Mouse (Mus musculus) embryonic facial prominence, embryonic 11.5 days (tissue): ENCODE measurements around the gene Mpp3. TPM values are rescaled to one million over a fixed set of nuclear protein-coding genes. Genes with fewer than 3 reads are reported as not detected.

ENCODE experiments used
- ATAC-seq: fragments of 200-750 bp; cut with Nextera tagmentation; replicated peaks from 2 replicates; pipeline ENCODE4 v1.8.0; 2017; ENCODE audit warnings: low read depth; ENCODE audit not compliant: insufficient number of reproducible peaks, low FRiP score, low TSS enrichment
- DNase-seq: peaks from one replicate; pipeline ENCODE4 v3.0.0-alpha.2; 2015; ENCODE audit warnings: low spot score
- H3K27ac ChIP-seq: fragments of 300-500 bp; sonication (generic); replicated peaks from 2 replicates; pipeline ENCODE4 v1.5.1; 2014; ENCODE audit warnings: mild to moderate bottlenecking, low read depth, low read length, control low read depth
- H3K27me3 ChIP-seq: fragments of 300-500 bp; sonication (generic); 2 replicates; pipeline ENCODE4 v1.6.1; 2014; ENCODE audit warnings: mild to moderate bottlenecking, low read length, moderate library complexity, mixed read lengths; ENCODE audit not compliant: control insufficient read depth, insufficient read depth
- H3K36me3 ChIP-seq: fragments of 300-500 bp; sonication (generic); replicated peaks from 2 replicates; pipeline ENCODE4 v1.6.1; 2014; ENCODE audit warnings: low read depth, mild to moderate bottlenecking, low read length, moderate library complexity, mixed read lengths; ENCODE audit not compliant: control insufficient read depth, insufficient read depth
- H3K4me1 ChIP-seq: fragments of 300-500 bp; sonication (generic); 2 replicates; pipeline ENCODE4 v1.6.1; 2014; ENCODE audit warnings: low read length, mixed read lengths; ENCODE audit not compliant: control insufficient read depth, insufficient read depth
- H3K4me2 ChIP-seq: fragments of 300-500 bp; sonication (generic); 2 replicates; pipeline ENCODE4 v1.6.1; 2014; ENCODE audit warnings: low read depth, mild to moderate bottlenecking, control low read depth, low read length, moderate library complexity
- H3K4me3 ChIP-seq: fragments of 300-500 bp; sonication (generic); 2 replicates; pipeline ENCODE4 v1.5.1; 2014; ENCODE audit warnings: low read depth, low read length, control low read depth
- H3K9ac ChIP-seq: fragments of 300-500 bp; sonication (generic); replicated peaks from 2 replicates; pipeline ENCODE4 v1.6.1; 2014; ENCODE audit warnings: mild to moderate bottlenecking, control low read depth, low read length
- H3K9me3 ChIP-seq: fragments of 300-500 bp; sonication (generic); replicated peaks from 2 replicates; pipeline ENCODE4 v1.6.1; 2016; ENCODE audit warnings: mild to moderate bottlenecking, low read length, inconsistent platforms, mixed read lengths; ENCODE audit not compliant: control insufficient read depth
- WGBS: fragments of 180-500 bp; shearing (Covaris S2); extraction: QIAGEN DNeasy Blood & Tissue Kit; methylation state at CpG from one replicate; pipeline ENCODE4 v1.1.7; 2014; 5-methylcytosine and 5-hydroxymethylcytosine counted together
- polyA plus RNA-seq: library from polyadenylated mRNA; unstranded; fragments of >200 nt; fragmentation: Nextera tagmentation; extraction: Ambion mirVana; gene quantifications from 2 replicates; pipeline ENCODE4 v1.2.1, GENCODE M21; 2014

Mpp3 gene
- polyA plus RNA-seq, 1 experiment from 2014 or later, result 6.3 TPM

DNA sequence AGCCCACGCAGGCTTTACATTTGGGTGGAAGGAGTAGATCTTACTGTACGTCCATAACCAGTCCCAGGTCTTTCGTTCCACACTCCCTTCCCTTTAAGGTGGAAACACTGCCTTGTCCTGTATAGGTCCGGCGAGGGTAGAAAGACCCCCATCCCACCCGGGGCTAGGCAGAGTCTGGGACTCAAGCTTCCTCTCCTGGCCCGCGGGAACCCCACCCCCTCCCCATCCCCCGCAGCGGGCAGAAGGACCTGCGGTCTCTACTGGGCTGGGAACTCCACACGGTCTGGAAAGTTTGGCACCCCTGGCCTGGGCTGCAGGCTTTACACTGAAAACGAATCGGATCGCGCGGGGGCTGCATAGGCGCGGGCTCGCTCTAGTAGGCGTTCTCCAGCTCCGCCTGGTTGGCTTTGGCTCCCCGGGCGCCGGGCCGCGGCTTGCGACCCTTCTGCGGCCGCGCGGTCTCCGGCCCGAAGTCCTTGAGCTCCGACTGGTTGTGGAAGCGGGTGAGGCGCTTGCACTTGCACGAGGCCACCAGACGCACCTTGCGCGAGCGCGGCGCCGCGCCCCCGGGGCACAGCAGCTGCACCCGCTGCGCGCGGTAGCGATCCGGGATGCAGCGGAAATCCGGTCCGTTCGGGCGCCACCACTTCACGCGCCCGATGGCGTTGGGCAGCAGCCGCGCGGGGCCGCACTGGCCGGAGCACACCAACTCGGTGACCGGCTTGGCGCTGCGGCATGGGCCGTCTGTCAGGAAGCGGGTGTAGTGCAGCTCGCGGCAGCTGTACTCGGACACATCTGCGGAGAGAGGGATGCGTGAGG is 64.6 kb downstream of the Mpp3 start:
- Histone ChIP-seq H3K9ac (peak overlapping the region; percentile 64), H3K27me3 (peaks cover 42% of the 10 kb centered on the region), H3K36me3 (no peaks in the 10 kb centered on the region), H3K4me3 (peak overlapping the region; percentile 43), H3K4me1 (peaks cover 8% of the 10 kb centered on the region; the same call in 1 of the 2 replicates), H3K27ac (no peak overlapping the region), H3K9me3 (no peaks in the 10 kb centered on the region), H3K4me2 (peak overlapping the region; percentile 95)
- WGBS, result under 1% methylated on average over 78 of the region's 78 CpGs
- DNase-seq (peak; percentile 57), ATAC-seq (peak; percentile 35; the same call in 1 of the 2 replicates)

DNA sequence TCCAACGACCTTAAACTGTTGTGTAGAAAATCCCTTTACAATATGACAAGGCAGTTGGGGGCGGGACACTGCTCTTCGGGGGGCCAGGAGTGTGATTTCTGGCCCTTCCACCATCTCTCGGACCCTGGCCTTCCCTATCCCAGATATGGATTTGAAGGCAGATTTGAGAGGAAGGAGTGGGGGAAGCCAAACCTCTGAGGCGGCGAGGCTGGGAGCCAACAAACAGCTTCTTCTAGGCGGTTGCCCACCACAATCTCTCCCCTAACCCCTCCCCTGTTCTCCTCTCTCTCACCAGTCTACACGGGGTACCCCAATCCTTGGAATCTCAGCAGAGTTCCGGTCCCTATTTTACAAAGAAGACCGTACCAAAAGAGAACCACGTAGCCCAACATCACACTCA is 65.2 kb downstream of the Mpp3 start:
- Histone ChIP-seq H3K27ac (no peak overlapping the region), H3K36me3 (no peaks in the 10 kb centered on the region), H3K4me2 (peak overlapping the region; percentile 95; the same call in 1 of the 2 replicates), H3K9ac (no peak overlapping the region), H3K9me3 (no peaks in the 10 kb centered on the region), H3K4me3 (peak overlapping the region; percentile 43), H3K27me3 (peaks cover 42% of the 10 kb centered on the region), H3K4me1 (peaks cover 8% of the 10 kb centered on the region; the same call in 1 of the 2 replicates)
- no peak for DNase-seq
- no peak for ATAC-seq
- WGBS, result 2% methylated on average over 11 of the region's 11 CpGs

GRCm38 (mm10) chr11:101957476-101957875 is 70.8 kb downstream of the Mpp3 start:
- H3K27ac ChIP-seq, result no peak overlapping the region
- peaks cover 13% of the 10 kb centered on the region for H3K27me3 ChIP-seq

GRCm38 (mm10) chr11:101953441-101953840 is 74.8 kb downstream of the Mpp3 start:
- DNase-seq (no peak), ATAC-seq (no peak)
- Histone ChIP-seq H3K36me3 (no peaks in the 10 kb centered on the region), H3K4me1 (peaks cover 4% of the 10 kb centered on the region; the same call in 1 of the 2 replicates), H3K27ac (no peak overlapping the region), H3K4me2 (no peak overlapping the region), H3K4me3 (no peak overlapping the region), H3K9me3 (no peaks in the 10 kb centered on the region), H3K9ac (no peak overlapping the region), H3K27me3 (no peaks in the 10 kb centered on the region; the same call in 1 of the 2 replicates)
- 67% methylated on average over 4 of the region's 4 CpGs for WGBS

More at GRCm38 (mm10) chr11:101957476-101957875, 70.8 kb downstream of the Mpp3 start:
- Histone ChIP-seq H3K4me3 (no peak overlapping the region), H3K9ac (no peak overlapping the region), H3K4me2 (no peak overlapping the region), H3K4me1 (peaks cover 4% of the 10 kb centered on the region; the same call in 1 of the 2 replicates), H3K36me3 (no peaks in the 10 kb centered on the region), H3K9me3 (no peaks in the 10 kb centered on the region)
- DNase-seq, result no peak
- 80% methylated on average over 5 of the region's 5 CpGs for WGBS
- ATAC-seq, result no peak

DNA sequence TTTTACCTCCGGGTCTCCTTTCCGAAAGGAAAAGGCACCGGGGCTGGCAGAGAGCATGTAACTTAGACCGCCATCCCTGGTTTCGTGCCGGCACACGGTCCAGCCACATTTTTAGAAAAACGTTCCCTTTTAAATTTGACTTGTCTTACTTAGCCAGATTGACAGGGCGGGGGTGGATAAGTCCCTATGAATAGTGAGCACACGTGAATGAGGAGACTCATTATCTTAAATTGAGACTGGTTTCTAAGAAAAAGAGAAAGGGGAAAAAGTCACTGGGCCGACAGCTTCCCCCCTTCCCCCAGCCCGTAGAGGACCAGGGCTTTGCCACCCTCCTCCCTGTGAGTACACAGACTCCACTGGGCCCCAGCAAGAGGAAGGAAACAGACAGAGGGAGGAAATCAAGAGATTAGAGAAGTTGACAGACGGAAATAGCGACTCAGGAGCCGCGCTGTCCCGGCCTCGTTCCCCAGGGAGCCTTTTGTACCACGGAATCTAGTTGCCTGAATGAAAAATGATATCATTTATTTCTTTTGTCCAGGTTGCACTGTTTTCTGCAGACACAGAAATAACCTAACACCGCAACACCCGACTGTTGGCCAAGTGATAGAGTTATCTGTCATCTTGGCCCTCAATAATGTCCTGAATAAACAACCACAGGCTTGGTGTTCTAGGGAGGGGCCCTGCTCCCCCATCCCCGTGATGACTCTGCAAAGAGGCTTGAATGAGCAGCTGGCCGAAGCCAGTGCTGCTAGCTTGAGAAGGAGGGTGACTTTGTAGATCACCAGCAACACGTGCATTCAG is 75.5 kb downstream of the Mpp3 start:
- Histone ChIP-seq H3K36me3 (no peaks in the 10 kb centered on the region), H3K27ac (0 out of 2 replicates have a peak overlapping the region, but pooled peaks have one; percentile 59), H3K9ac (no peak overlapping the region), H3K4me3 (no peak overlapping the region), H3K4me1 (peaks cover 4% of the 10 kb centered on the region; the same call in 1 of the 2 replicates), H3K4me2 (peak overlapping the region; percentile 17; the same call in 1 of the 2 replicates), H3K27me3 (no peaks in the 10 kb centered on the region; the same call in 1 of the 2 replicates), H3K9me3 (no peaks in the 10 kb centered on the region)
- WGBS, result 23% methylated on average over 24 of the region's 24 CpGs
- DNase-seq (peak; percentile 57), ATAC-seq (no peak)

DNA sequence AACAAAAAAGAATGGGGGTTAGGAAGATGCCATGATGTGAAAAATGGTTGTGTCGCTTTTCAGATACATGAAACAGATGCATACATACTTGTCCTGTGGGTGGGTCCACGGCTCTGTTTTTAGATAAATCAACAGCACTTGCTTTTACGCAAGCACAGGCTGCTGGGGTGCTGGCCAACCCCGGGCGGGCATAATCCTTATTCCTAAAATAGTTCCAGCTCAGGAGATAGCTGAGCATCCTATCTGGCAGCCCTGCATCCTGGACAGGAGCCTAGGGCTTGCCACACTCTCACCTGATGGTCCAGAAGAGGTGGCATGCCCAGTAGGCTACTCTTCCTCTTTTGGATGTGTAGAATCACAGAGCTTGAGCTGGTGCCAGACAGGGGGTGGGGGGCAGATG is 78.2 kb downstream of the Mpp3 start:
- DNase-seq (no peak), ATAC-seq (no peak)
- Histone ChIP-seq H3K27me3 (no peaks in the 10 kb centered on the region; the same call in 1 of the 2 replicates), H3K4me1 (peaks cover 4% of the 10 kb centered on the region; the same call in 1 of the 2 replicates), H3K9ac (no peak overlapping the region), H3K27ac (no peak overlapping the region), H3K36me3 (no peaks in the 10 kb centered on the region), H3K4me3 (no peak overlapping the region), H3K4me2 (no peak overlapping the region), H3K9me3 (no peaks in the 10 kb centered on the region)
- 89% methylated on average over 5 of the region's 5 CpGs for WGBS
